Mouse (Mus musculus) stomach, postnatal 0 days (tissue): Measurements from ENCODE around the gene Rbm34. TPM values are rescaled to one million over a fixed set of nuclear protein-coding genes. Genes with fewer than 3 reads are reported as not detected.

Experiments
- ATAC-seq: fragments of 200-750 bp; cut with Nextera tagmentation; 2 replicates; pipeline ENCODE4 v1.8.0; 2017; ENCODE audit not compliant: low FRiP score, low TSS enrichment
- DNase-seq: peaks from one replicate; pipeline ENCODE4 v3.0.0-alpha.2; 2016; ENCODE audit warnings: low spot score
- H3K27ac ChIP-seq: fragments of 300-500 bp; sonication (generic); replicated peaks from 2 replicates; pipeline ENCODE4 v1.5.1; 2014; ENCODE audit warnings: mild to moderate bottlenecking, control low read depth
- H3K27me3 ChIP-seq: fragments of 300-500 bp; sonication (generic); 2 replicates; pipeline ENCODE4 v1.6.1; 2014; ENCODE audit warnings: low read length; ENCODE audit not compliant: control insufficient read depth, insufficient read depth
- H3K36me3 ChIP-seq: fragments of 300-500 bp; sonication (generic); 2 replicates; pipeline ENCODE4 v1.6.1; 2014; ENCODE audit warnings: low read length, mixed read lengths; ENCODE audit not compliant: control insufficient read depth, insufficient read depth
- H3K4me1 ChIP-seq: fragments of 300-500 bp; sonication (generic); replicated peaks from 2 replicates; pipeline ENCODE4 v1.6.1; 2014; ENCODE audit warnings: antibody characterized with exemption; ENCODE audit not compliant: control insufficient read depth, insufficient read depth
- H3K4me2 ChIP-seq: fragments of 300-500 bp; sonication (generic); replicated peaks from 2 replicates; pipeline ENCODE4 v1.6.1; 2014; ENCODE audit warnings: low read depth, mild to moderate bottlenecking, control low read depth, moderate library complexity
- H3K4me3 ChIP-seq: fragments of 300-500 bp; sonication (generic); 2 replicates; pipeline ENCODE4 v1.5.1; 2014; ENCODE audit warnings: low read depth, low read length, control low read depth
- H3K9ac ChIP-seq: fragments of 300-500 bp; sonication (generic); 2 replicates; pipeline ENCODE4 v1.6.1; 2014; ENCODE audit warnings: mild to moderate bottlenecking, low read length, control low read depth, mixed read lengths
- H3K9me3 ChIP-seq: fragments of 300-500 bp; sonication (generic); 2 replicates; pipeline ENCODE4 v1.6.1; 2016; ENCODE audit warnings: low read length; ENCODE audit not compliant: control insufficient read depth
- CTCF ChIP-seq: IDR thresholded peaks from 2 replicates; pipeline ENCODE4 v1.5.1; 2016; ENCODE audit warnings: antibody characterized with exemption, low read depth, mild to moderate bottlenecking, moderate library complexity
- EP300 ChIP-seq: optimal IDR thresholded peaks from 2 replicates; pipeline ENCODE3; 2016; ENCODE audit warnings: antibody characterized with exemption
- WGBS: fragments of 180-500 bp; shearing (Covaris S2); extraction: QIAGEN DNeasy Blood & Tissue Kit; methylation state at CpG from one replicate; pipeline ENCODE4 v1.1.7; 2014; 5-methylcytosine and 5-hydroxymethylcytosine counted together
- polyA plus RNA-seq: library from polyadenylated mRNA; unstranded; fragments of >200 nt; fragmentation: Nextera tagmentation; extraction: Ambion mirVana; gene quantifications from 2 replicates; pipeline ENCODE4 v1.2.1, GENCODE M21; 2015

The Rbm34 gene
- polyA plus RNA-seq, 1 experiment from 2014 or later: 18.4 TPM

- TF ChIP-seq CTCF: peak; percentile 35
- TF ChIP-seq EP300: no peak
- Histone ChIP-seq H3K9ac (no peak overlapping the region), H3K4me2 (no peak overlapping the region), H3K27me3 (no peaks in the 10 kb centered on the region), H3K4me1 (peaks cover 9% of the 10 kb centered on the region; the same call in 1 of the 2 replicates), H3K4me3 (no peak overlapping the region), H3K27ac (peak overlapping the region; percentile 65), H3K9me3 (no peaks in the 10 kb centered on the region), H3K36me3 (no peaks in the 10 kb centered on the region)
- DNase-seq (no peak), ATAC-seq (peak; percentile 45; the same call in 1 of the 2 replicates)
- 71% methylated on average over 6 of the region's 6 CpGs for WGBS
Measured at GRCm38 (mm10) chr8:126908805-126909204, 62.1 kb downstream of the Rbm34 start.

- Histone ChIP-seq H3K36me3 (no peaks in the 10 kb centered on the region), H3K4me3 (no peak overlapping the region), H3K27me3 (no peaks in the 10 kb centered on the region), H3K9ac (no peak overlapping the region), H3K4me1 (peaks cover 4% of the 10 kb centered on the region; the same call in 1 of the 2 replicates), H3K27ac (0 out of 2 replicates have a peak overlapping the region, but pooled peaks have one; percentile 36), H3K4me2 (no peak overlapping the region), H3K9me3 (no peaks in the 10 kb centered on the region)
- peak; percentile 57 for ATAC-seq
- 33% methylated on average over 9 of the region's 9 CpGs for WGBS
- TF ChIP-seq CTCF: no peak
- TF ChIP-seq EP300: no peak
- DNase-seq: no peak
Measured at GRCm38 (mm10) chr8:126907968-126908367, 62.9 kb downstream of the Rbm34 start.

- WGBS: 86% methylated on average over 3 of the region's 3 CpGs
- Histone ChIP-seq H3K27ac (no peak overlapping the region), H3K4me1 (0 out of 2 replicates have a peak, but pooled peaks cover 2% of the 10 kb centered on the region), H3K9me3 (no peaks in the 10 kb centered on the region), H3K4me2 (no peak overlapping the region), H3K4me3 (no peak overlapping the region), H3K9ac (no peak overlapping the region), H3K27me3 (no peaks in the 10 kb centered on the region), H3K36me3 (no peaks in the 10 kb centered on the region)
- DNase-seq (no peak), ATAC-seq (no peak)
- TF ChIP-seq CTCF (0 out of 2 replicates have a peak, but pooled peaks have one; percentile 18), EP300 (no peak)
Measured at GRCm38 (mm10) chr8:126907374-126907773, 63.5 kb downstream of the Rbm34 start.

- no peak for ATAC-seq
- Histone ChIP-seq H3K9ac (no peak overlapping the region), H3K36me3 (no peaks in the 10 kb centered on the region), H3K4me2 (no peak overlapping the region), H3K4me3 (no peak overlapping the region), H3K27me3 (no peaks in the 10 kb centered on the region), H3K4me1 (0 out of 2 replicates have a peak, but pooled peaks cover 2% of the 10 kb centered on the region), H3K27ac (no peak overlapping the region), H3K9me3 (no peaks in the 10 kb centered on the region)
- WGBS: 96% methylated on average over 3 of the region's 3 CpGs
- TF ChIP-seq CTCF: peak; percentile 65
- no peak for TF ChIP-seq EP300
- DNase-seq: no peak
Measured at GRCm38 (mm10) chr8:126905387-126905786, 65.5 kb downstream of the Rbm34 start.

- WGBS: 58% methylated on average over 9 of the region's 9 CpGs
- no peaks in the 10 kb centered on the region for H3K27me3 ChIP-seq
- peak overlapping the region; percentile 58 for H3K27ac ChIP-seq
- H3K4me2 ChIP-seq: no peak overlapping the region
- H3K9me3 ChIP-seq: no peaks in the 10 kb centered on the region
- DNase-seq: no peak
- ATAC-seq: peak; percentile 55
- H3K36me3 ChIP-seq: no peaks in the 10 kb centered on the region
- H3K9ac ChIP-seq: no peak overlapping the region
- H3K4me1 ChIP-seq: no peaks in the 10 kb centered on the region
- TF ChIP-seq EP300 (no peak), CTCF (no peak)
- no peak overlapping the region for H3K4me3 ChIP-seq
Measured at GRCm38 (mm10) chr8:126903927-126904326, 66.9 kb downstream of the Rbm34 start.

- H3K4me2 ChIP-seq: no peak overlapping the region
- ATAC-seq: peak; percentile 19; the same call in 1 of the 2 replicates
- TF ChIP-seq EP300: no peak
- TF ChIP-seq CTCF: no peak
- H3K9ac ChIP-seq: no peak overlapping the region
- no peaks in the 10 kb centered on the region for H3K27me3 ChIP-seq
- 45% methylated on average over 9 of the region's 9 CpGs for WGBS
- no peak overlapping the region for H3K4me3 ChIP-seq
- H3K9me3 ChIP-seq: no peaks in the 10 kb centered on the region
- no peaks in the 10 kb centered on the region for H3K4me1 ChIP-seq
- no peak for DNase-seq
- no peaks in the 10 kb centered on the region for H3K36me3 ChIP-seq
- peak overlapping the region; percentile 58 for H3K27ac ChIP-seq
Measured at GRCm38 (mm10) chr8:126903224-126903895, 67.5 kb downstream of the Rbm34 start.
